Mouse (Mus musculus) WW6 (cell line): ENCODE measurements around the gene Kirrel2.
"Not testable (repeated sequence)": the region's sequence is repeated elsewhere in the genome, so short reads cannot be mapped to it uniquely, and the experiment has no call there.

Experiments
- DNase-seq: peaks from one replicate; pipeline ENCODE4 v3.0.0-alpha.2; 2013; ENCODE audit warnings: low read depth, low spot score

The Kirrel2 gene

GRCm38 (mm10) chr7:30457629-30458330, at the start of gene Kirrel2, which contains the start of gene Nphs1:
Gene Kirrel2 (minus strand): TSS chr7:30457690.
Gene Nphs1 (plus strand): TSS chr7:30458315.
- no peak for DNase-seq

GRCm38 (mm10) chr7:30501159-30501558, 43.7 kb upstream of the Kirrel2 start:
- DNase-seq, result not testable (repeated sequence)

- not testable (repeated sequence) for DNase-seq
Observed at GRCm38 (mm10) chr7:30495506-30496042, 38.1 kb upstream of the Kirrel2 start.

GRCm38 (mm10) chr7:30493401-30493931, 36.0 kb upstream of the Kirrel2 start, which contains the start of gene Prodh2:
Gene Prodh2 (plus strand): TSS chr7:30493622.
- DNase-seq, result no peak

- DNase-seq, result no peak
Observed at GRCm38 (mm10) chr7:30492765-30493164, 35.3 kb upstream of the Kirrel2 start.

GRCm38 (mm10) chr7:30490957-30491307, 33.4 kb upstream of the Kirrel2 start:
- DNase-seq, result no peak

GRCm38 (mm10) chr7:30490251-30490956, 32.9 kb upstream of the Kirrel2 start:
- no peak for DNase-seq

- DNase-seq, result no peak
Observed at GRCm38 (mm10) chr7:30484250-30484649, 26.8 kb upstream of the Kirrel2 start.

GRCm38 (mm10) chr7:30477415-30478381, 20.2 kb upstream of the Kirrel2 start:
- no peak for DNase-seq

GRCm38 (mm10) chr7:30476136-30476535, 18.6 kb upstream of the Kirrel2 start:
- DNase-seq, result not testable (repeated sequence)

GRCm38 (mm10) chr7:30474999-30475398, 17.5 kb upstream of the Kirrel2 start:
- no peak for DNase-seq

- no peak for DNase-seq
Observed at GRCm38 (mm10) chr7:30472411-30472810, 14.9 kb upstream of the Kirrel2 start.

- no peak for DNase-seq
Observed at GRCm38 (mm10) chr7:30464816-30465300, 7.4 kb upstream of the Kirrel2 start.

GRCm38 (mm10) chr7:30463996-30464395, 6.5 kb upstream of the Kirrel2 start:
- no peak for DNase-seq

- DNase-seq, result peak; percentile 50
Observed at GRCm38 (mm10) chr7:30463568-30463967, 6.1 kb upstream of the Kirrel2 start.

GRCm38 (mm10) chr7:30459484-30459883, 2.0 kb upstream of the Kirrel2 start:
- DNase-seq, result no peak

- DNase-seq, result no peak
Observed at GRCm38 (mm10) chr7:30456911-30457628, 420 bp downstream of the Kirrel2 start.

GRCm38 (mm10) chr7:30456487-30456886, 1.0 kb downstream of the Kirrel2 start:
- DNase-seq, result no peak

GRCm38 (mm10) chr7:30454259-30454658, 3.2 kb downstream of the Kirrel2 start:
- no peak for DNase-seq

GRCm38 (mm10) chr7:30453766-30454165, 3.7 kb downstream of the Kirrel2 start:
- DNase-seq, result peak; percentile 70
